Mouse (Mus musculus): ENCODE measurements at regions not wholly inside any gene's neighbourhood (a gene's known extent, or its start where the extent isn't known, plus 50 kb on each side); places are given as distances from the start of the nearest gene placed in this dataset.

DNA sequence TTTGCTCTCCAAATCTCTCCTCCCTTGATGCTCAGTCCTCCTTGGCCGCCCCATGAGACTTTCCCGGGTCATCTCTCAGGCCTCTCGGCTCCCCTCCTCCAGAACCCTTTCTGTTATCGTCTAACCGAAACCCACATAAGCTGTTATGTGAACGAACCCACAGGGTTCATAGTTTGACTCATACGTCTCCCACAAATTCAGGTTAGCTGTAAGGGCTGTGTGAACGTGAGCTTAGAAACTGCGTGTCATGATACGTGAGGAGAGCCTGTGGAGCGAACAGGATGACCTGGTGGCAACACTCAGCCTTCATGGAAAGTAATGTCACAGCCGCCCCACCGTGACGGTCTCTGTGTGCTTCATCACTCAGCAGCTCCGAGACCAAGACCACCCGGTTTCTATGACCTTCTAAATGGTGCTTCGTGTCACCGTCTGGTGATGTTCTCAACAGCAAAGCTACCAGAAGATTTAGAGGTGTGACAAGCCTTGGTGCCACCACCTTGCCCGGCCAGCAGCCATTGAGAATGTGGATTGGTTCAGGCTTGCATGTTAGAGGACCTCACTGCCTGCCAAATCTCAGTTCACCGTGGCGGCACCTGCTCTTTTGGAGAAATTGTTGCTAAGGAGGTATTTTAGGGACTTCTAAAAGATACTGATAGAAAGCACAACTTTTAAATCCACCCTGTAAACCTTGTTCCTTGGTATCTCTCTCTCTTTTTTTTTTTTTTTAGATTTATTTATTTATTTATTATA is 107.4 kb downstream of the Ets2 start:
- no peak for DNase-seq

DNA sequence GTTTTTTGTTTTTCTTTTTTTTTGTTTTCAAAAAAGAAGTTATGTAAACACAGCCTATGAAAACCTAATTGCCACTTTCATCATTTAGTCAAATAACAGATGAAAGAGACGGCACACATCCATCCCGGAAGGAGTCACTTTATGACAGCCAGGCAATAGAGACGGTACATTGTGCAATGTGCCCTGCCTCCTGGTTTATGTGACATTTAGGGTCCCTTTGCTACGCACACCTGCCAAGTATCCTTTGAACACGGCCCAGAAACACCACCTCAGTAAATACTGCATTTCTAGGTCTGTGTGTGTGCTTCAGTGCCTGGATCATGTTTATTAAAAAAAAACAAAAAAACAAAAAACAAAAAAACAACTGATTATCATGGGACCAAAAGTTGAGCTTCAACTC is 104.6 kb downstream of the Ets2 start:
- DNase-seq = no peak

DNA sequence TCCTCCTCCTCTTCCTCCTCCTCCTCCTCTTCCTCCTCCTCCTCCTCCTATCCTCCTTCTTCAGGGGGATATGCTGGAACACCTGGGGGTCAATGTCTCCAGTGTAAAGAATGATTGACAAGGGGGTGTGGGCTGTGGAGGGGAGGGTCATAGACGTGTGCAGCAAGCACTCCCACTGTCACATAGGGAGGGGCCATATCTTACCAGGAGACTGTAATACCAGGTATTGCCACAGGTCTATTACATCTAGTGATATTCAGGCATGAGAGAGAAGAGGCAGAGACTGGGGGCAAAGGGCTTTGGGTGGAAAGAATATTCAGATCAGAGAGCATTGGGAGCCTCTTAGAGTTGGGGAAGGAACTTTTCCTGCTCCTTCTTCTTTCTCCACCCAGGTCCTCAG is 102.3 kb downstream of the Ets2 start:
- DNase-seq = no peak

DNA sequence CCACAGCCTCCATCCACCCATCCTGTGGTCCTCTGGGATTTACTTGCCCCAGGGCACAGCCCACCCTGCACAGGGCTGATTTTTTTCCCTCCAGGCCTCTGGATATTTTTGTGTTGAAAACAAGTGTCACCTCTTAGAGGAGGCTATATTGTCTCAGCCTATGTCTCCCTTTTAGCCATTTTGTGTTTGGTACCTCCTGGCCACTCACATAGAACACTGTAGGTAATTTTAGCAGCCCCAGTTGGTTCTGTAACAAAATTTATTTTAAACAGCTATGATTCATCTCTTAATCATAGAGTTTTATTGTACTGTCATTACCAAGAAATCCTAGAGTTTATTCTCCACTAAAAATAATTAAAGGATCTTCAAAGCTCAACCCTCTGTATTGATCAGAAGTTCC is 100.8 kb downstream of the Ets2 start:
- no peak for DNase-seq

DNA sequence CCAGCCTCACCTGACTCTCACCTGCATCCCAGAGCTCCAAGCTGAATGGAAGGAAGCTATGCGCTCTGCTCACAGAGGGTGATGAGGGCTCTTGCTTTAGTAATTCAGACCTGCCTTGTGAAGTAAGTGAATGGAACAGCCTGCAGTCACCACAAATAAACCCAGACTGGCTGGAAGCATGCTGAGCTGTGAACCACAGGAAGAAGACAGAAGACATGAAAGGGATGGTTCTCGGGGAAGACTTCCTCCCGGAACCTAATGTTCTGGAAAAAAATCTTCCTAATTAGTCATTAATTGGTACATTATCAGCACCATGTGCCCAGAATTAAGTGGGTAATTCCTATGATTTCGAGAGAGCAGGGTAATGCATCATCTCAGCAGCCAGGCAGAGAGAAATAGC is 100.3 kb downstream of the Ets2 start:
- DNase-seq = no peak

DNA sequence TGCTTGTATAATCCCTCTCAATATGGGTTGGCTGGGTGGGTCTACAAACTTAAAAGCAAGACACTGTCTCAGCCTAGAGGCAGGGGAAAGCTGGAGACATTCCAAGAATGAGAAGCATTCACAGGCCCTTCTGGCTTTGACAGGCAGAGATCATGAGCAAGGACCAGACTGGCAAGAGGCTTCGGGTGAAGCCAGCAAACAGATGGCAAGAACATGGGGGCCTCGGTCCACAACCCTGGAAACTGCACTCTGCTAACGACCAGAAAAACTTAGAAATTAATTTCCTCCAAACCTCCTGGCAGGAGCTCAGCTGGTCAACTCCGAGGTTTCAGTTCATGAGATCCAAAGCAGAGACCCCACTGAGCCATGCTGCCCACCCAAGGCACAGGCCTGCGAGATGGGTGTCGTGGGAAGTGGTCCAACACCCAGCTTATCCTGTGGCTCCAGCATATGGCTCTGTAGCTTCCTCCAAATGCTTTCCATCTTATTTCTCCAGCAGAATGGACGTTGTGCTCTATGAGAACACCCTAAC is 99.1 kb downstream of the Ets2 start:
- no peak for DNase-seq

DNA sequence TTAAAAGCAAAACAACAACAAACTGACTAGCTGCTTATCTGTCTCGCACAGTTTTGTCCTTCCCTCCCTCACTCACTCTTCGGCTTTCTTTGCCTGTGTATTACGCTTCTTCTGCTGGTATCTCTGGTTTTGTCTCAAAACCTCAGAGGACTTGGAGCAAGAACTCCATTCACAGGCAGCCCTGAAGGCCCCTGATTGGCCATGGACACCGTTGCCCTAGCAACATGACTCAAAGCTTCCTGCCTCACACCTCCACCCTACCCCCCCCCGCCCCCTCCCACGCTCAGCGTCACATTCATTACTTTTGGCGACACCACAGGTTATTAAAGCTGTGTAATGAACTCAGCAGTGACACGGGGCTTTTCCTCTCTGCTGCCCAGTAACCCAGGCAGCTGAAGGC is 96.7 kb downstream of the Ets2 start:
- no peak for DNase-seq

DNA sequence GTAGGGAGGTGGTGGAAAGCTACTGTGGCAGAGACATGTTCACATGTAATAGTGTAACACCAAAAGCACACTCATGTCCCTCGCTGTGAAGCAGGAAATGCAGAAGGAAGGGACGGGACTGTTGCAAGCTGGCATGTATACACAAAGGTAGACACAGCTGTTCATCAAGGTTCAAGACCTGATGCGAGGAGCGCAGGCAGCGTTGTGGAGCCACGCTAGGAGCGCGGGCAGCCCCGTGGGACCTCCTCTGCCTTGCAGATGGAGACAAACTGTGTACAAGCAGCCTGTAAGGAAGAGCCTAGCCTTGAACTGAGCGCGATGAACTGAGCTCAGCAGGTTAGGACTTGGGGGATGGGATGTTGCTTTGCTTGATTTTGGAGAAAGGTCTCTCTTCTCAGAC is 96.2 kb downstream of the Ets2 start:
- no peak for DNase-seq

DNA sequence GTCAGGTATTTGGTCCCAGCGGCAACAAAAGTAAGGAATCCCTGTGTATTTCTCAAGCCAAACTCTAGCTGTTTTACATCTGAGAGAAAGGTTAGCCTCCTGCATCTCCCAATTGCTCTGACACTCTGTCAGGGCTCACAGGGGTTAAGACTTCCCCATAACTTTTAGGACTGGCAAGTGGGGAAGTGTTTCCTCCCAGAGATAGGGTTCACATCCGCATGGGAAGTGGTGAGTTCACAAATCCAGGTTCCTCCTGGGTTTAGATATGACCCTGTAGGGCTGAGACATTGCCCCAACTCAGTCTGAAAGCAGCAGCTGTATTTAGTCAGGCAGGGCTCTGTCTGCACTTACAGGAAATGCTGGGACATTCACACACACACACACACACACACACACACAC is 95.3 kb downstream of the Ets2 start:
- DNase-seq = no peak

DNA sequence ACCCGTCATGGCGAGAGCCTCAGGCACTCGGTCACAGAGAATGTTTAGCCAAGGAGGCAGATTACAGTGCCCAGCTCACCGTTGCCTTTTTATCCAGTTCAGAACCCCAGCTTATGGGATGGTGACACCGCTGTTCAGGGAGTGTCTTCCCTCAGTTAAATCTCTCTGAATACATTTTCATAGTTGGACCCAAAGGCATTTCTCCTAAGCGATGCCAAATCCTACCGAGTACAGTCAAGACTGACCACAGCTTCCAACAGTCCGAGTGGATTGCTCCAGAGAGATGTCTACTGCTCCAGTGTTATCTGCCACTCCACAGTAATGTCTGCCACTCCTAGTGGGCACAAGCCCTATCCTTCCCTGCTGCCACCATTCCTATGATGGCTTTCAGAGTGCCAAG is 93.0 kb downstream of the Ets2 start:
- DNase-seq = no peak

DNA sequence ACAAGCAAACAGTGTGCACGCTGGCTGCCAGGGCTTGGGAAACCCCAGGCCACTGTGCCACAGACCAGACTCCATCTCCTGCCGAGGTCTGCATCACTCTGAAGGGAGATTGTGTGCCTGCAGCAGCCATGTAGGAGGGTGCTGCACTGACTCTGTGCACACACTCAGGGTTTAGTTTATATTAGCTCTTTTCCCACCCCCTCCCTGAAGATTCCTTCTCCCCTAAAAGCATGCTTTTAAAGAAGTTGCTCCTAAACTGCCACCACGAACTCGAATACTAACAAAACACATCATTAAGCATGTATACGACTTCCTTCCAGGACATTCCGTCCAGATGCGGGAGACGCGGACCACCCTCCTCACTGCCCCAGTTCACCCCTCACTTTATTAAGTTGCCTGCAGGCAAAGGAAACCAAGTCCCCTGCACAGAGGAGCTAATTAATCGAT is 92.4 kb downstream of the Ets2 start:
- no peak for DNase-seq

DNA sequence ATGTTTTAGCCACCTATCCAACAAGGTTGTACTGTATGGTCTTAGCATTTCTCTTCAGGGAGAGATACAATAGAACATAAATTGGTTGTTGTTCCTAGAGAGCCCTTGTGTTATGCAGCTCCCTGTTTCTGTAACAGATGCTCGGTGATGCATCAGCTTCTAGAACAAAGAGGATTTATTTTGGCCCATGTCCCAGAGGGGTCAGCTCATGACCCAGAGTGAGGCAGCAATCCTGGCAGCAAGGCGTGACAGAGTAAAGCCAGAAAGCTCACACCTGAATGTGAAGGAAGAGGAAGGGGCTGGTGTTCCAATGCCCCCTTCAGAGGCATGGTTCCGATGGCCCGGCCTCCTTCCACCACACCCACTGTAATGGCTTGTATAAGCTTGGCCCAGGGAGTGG is 88.8 kb downstream of the Ets2 start:
- no peak for DNase-seq

DNA sequence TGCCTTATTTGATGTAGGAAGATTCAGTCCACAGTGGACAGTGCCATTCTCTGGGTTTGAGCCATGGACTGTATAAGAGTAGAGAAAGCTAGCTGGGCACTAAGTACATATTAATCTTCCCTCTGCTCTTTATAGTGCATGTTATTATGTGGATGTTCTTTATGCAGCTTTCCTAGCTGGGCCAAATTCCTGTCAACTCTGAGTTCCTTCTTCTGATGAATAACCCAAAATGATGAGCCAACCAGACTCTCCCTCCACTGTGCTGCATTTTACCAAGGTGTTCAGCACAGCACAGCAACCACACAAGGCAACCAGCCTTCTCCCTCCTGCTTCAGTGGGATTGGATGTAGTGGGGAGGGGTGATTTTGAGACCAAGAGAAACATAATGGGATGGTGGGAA is 87.7 kb downstream of the Ets2 start:
- no peak for DNase-seq

DNA sequence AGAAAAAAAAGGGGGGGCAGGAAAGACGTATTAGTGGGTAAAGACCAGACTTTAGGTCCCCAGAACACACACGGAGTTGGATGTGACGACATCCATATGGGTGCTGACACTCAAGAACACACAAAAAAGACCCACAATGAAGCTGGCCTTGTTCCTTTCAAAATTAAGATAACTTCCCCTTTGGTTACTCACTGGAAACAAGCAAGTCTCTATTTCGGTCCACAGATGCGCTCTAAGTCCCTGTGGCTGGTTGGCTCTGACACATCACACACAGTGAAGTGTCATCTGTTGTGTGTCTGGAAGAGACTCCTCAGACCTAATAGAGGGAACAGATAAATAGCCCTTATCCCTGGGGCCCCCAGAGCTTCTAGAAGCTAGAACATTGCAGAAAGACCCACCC is 79.8 kb downstream of the Ets2 start:
- DNase-seq = no peak

DNA sequence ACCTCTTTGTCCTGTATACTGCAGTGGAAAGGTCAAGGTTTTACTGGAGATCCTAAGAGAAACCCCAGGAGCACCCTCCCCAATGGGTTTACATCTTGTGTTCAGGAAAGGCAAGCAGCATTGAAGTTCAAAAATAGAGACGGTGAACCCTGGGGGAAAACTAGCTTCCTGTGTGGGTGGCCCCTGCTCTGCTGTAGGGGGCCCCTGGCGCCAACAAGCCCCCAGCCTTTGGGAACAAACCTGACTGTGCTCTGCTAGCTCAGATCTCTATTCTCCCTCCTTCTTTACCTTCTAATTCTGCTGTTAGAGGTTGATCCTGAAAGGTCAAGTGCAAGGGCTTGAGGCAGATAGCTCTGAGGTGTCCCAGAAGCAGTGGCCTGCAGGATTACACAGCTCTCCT is 78.6 kb downstream of the Ets2 start:
- DNase-seq = no peak

DNA sequence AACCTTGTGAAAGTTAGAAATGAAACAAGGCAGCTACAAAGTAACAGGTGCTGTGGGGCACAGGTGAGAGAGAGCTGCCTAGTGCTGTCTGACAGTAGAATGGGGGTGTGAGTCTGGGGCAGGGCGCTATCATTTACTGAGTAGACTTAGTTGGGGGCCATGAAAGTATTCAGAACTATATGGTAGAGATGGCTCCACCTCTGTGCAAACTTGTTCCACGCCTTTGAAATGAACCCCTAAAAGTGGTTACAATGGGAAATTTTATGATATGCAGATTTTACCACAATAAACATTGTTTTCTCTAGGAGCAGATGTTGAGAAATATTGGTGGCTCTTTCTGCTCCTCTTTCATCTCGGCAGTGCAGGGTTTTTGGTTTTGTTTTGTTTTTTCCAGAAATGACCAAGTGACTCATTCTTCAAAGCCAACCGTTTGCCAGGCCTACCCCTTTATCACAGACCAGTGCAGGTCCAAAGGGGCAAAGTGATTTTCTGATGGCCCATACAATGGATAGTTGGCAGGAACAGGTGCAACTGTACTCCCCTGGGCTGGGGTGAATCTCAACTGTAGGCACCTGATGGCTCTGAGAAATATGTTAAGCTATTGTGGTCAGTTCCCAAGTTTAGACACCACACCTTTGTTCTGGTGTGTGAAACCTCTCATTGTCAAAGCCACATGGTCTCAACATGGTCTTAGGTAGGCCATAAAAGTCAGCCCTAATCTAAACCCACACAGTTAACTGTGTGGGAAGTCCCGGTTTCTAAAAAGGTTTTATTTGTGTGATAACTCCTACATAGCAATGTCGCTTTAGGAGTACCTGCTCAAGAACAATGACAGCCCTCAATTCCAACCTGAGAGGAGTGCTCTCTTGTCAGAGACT is 77.2 kb downstream of the Ets2 start:
- DNase-seq = no peak

DNA sequence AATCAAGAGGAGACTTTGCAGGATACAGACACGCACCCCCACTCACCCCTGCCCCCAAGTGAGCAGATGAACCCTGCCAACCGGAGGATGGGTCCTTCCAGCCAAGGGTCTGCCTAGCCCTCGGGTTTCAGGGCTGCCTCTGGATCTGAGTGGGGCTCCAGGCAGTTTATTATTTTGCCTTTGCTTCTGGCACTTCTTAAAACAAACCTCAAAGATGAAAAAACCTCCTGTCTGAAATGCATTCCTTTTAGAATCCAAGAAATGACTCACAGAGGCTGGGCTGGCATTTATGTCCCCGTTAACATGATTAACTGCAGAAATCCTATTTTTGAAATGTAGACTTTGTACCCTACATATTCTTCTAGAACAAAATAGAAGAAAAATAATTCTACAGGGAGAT is 76.3 kb downstream of the Ets2 start:
- no peak for DNase-seq

DNA sequence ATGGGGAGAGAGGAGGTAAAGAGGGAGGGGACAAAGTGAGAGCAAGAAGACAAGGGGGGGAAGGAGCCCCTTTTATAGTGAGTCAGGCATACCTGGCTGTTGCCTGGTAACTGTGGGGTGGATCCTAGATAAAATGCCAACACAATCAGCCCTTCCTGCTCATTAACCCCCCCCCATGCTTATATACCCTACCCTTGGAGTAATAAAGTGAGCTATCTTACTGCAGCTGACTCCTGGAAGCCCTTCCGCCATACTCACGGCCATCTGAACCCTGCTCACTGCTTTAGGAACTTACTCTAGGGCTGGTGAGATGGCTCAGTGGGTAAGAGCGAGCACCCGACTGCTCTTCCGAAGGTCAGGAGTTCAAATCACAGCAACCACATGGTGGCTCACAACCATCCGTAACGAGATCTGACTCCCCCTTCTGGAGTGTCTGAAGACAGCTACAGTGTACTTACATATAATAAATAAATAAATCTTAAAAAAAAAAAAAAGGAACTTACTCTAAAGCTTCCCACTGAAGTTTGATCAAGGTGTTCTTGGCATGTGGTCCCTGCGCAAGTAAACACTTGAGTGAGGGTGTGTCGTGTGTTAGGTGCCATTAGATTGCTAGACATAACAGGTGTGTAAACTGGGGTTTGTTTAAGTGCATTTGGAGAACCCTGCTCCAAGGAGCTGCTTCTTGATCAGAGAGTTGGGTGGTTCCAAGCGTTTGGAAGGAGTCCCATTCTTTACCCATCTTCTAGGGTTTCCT is 74.9 kb downstream of the Ets2 start:
- DNase-seq = no peak

DNA sequence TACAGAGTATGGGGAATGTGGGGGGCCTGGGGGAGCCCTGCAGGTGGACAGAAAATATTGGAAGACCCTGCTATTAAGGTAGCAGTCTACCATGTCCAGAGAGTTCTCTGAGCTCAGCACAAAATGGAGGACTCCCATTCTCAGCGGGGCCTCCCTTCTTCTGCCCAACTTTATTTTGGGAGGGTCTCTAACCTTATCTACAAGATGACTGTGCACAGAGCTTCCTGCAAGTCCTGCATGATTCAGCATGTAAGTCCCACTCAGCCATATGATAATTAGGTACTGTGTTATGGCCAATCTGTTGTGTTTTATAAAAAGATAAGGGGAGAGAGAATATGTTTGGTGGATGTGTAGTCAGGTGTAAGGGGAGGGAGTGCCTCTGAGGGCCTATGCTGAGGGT is 74.1 kb downstream of the Ets2 start:
- no peak for DNase-seq

DNA sequence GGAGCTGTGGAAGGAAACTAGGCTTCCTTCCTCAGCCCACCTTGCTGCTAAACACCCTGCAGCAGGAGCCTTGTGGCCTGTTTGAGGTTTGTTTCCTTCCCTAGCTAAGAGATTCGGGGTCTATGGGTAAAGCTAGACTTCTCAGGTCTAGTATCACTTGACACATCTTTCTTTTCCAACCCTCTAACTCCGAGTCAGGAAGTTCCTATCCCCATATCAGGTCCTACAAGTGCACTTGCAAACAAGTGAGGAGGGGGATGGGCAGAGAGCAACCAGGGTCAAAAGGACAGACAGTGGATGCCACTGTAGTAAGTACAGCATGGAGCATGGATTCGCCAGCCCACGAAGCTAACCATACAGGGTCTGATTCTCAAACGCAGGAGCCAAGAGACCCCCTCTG is 73.5 kb downstream of the Ets2 start:
- no peak for DNase-seq

DNA sequence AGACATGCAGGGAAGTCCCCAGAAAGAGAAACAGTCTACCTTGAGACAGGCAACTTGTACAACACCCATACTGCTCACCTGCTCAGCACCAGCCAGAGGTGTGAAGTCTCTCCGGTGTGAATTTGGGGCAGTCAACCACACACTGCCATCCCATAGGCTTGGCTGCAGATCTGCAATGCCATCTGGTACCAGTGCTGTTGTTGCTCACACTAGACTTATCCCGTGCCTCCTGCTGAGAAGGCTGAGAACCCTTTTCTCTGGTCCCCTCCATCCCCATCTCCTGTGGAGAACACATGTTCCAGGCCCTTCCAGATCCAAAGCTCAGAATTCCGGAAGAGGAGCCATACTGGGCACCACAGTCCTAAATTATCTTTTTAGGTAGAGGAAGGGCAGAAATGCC is 71.3 kb downstream of the Ets2 start:
- no peak for DNase-seq

Data from right cerebral cortex, postnatal 4 days (tissue).